Mouse (Mus musculus) CH12.LX (cell line): ENCODE data around the gene Pced1b. TPM values are rescaled to one million over a fixed set of nuclear protein-coding genes. Genes with fewer than 3 reads are reported as not detected.

ENCODE experiments used
- DNase-seq: peaks from one replicate; pipeline ENCODE4 v3.0.0-alpha.2; 2013; ENCODE audit errors: extremely low read depth
- H3K27ac ChIP-seq: 2 replicates; pipeline ENCODE4 v1.5.1; 2012; ENCODE audit warnings: low read depth, mild to moderate bottlenecking, control low read depth, moderate library complexity; ENCODE audit not compliant: insufficient read depth
- H3K27me3 ChIP-seq: replicated peaks from 2 replicates; pipeline ENCODE3; 2012; ENCODE audit warnings: inconsistent platforms
- H3K36me3 ChIP-seq, 2 experiments: replicated peaks in 1 of 2; 2 replicates each; pipeline versions ENCODE3 to v1.6.1; 2012; ENCODE audit warnings: inconsistent platforms in 1 of 2, low read length in 1 of 2, mild to moderate bottlenecking in 1 of 2, mixed read lengths in 1 of 2, moderate library complexity in 1 of 2; ENCODE audit not compliant: control insufficient read depth in 1 of 2, insufficient read depth in 1 of 2
- H3K4me1 ChIP-seq, 2 experiments: 2 replicates each; pipeline ENCODE4 v1.6.1; 2012; ENCODE audit warnings: inconsistent platforms in 1 of 2, moderate library complexity in 1 of 2; ENCODE audit not compliant: insufficient read depth in 2 of 2, control insufficient read depth in 1 of 2
- H3K4me2 ChIP-seq: 2 replicates; pipeline ENCODE4 v1.6.1; 2012; ENCODE audit warnings: low read depth, mild to moderate bottlenecking, control low read depth; ENCODE audit not compliant: poor library complexity, insufficient read depth, severe bottlenecking
- H3K4me3 ChIP-seq, 3 experiments: fragments of 150-350 bp in 1 of 3; sonication (generic) in 1 of 3; replicated peaks in 1 of 3; 2 replicates each; pipeline versions ENCODE3 to v1.5.1; 2011 to 2012; ENCODE audit warnings: low read depth in 2 of 3, low read length in 2 of 3, mild to moderate bottlenecking in 2 of 3, moderate library complexity in 2 of 3, control low read depth in 1 of 3, improper control_type of control experiment in 1 of 3, inconsistent platforms in 1 of 3, mixed read lengths in 1 of 3; ENCODE audit not compliant: poor library complexity in 1 of 3
- H3K79me2 ChIP-seq: replicated peaks from 2 replicates; pipeline ENCODE4 v1.6.1; 2012; ENCODE audit warnings: mild to moderate bottlenecking, moderate library complexity; ENCODE audit not compliant: control insufficient read depth, poor library complexity, insufficient read depth, severe bottlenecking; ENCODE audit errors: extremely low read depth
- H3K9ac ChIP-seq: 2 replicates; pipeline ENCODE4 v1.6.1; 2012; ENCODE audit warnings: low read depth, mild to moderate bottlenecking, control low read depth, moderate library complexity; ENCODE audit not compliant: insufficient read depth
- H3K9me3 ChIP-seq: replicated peaks from 2 replicates; pipeline ENCODE3; 2012; ENCODE audit warnings: low read length, inconsistent platforms, mixed read lengths
- BHLHE40 ChIP-seq: IDR thresholded peaks from 2 replicates; pipeline ENCODE4 v1.6.1; 2011; ENCODE audit warnings: mild to moderate bottlenecking, low read depth, low read length, improper control_type of control experiment
- CHD2 ChIP-seq: IDR thresholded peaks from 2 replicates; pipeline ENCODE4 v1.6.1; 2011; ENCODE audit warnings: low read length, improper control_type of control experiment
- EP300 ChIP-seq: IDR thresholded peaks from 2 replicates; pipeline ENCODE4 v1.6.1; 2011; ENCODE audit warnings: low read length, improper control_type of control experiment
- HCFC1 ChIP-seq: IDR thresholded peaks from 2 replicates; pipeline ENCODE4 v1.6.1; 2012; ENCODE audit warnings: low read depth, mild to moderate bottlenecking, inconsistent platforms, low read length, improper control_type of control experiment
- MAFK ChIP-seq: IDR thresholded peaks from 2 replicates; pipeline ENCODE4 v1.6.1; 2011; ENCODE audit warnings: low read length, improper control_type of control experiment; ENCODE audit not compliant: insufficient replicate concordance
- MAX ChIP-seq: IDR thresholded peaks from 2 replicates; pipeline ENCODE4 v1.6.1; 2011; ENCODE audit warnings: low read length, improper control_type of control experiment
- MAZ ChIP-seq: IDR thresholded peaks from 2 replicates; pipeline ENCODE4 v1.6.1; 2012; ENCODE audit warnings: low read depth, mild to moderate bottlenecking, inconsistent platforms, low read length, improper control_type of control experiment, moderate library complexity
- MYC ChIP-seq: IDR thresholded peaks from 2 replicates; pipeline ENCODE4 v1.6.1; 2011; ENCODE audit warnings: low read depth, mild to moderate bottlenecking, improper control_type of control experiment, low read length
- NELFE ChIP-seq: IDR thresholded peaks from 2 replicates; pipeline ENCODE4 v1.6.1; 2011; ENCODE audit warnings: low read depth, low read length, improper control_type of control experiment
- NRF1 ChIP-seq: IDR thresholded peaks from 2 replicates; pipeline ENCODE4 v1.6.1; 2014; ENCODE audit warnings: low read depth, mild to moderate bottlenecking, inconsistent platforms, low read length, improper control_type of control experiment, moderate library complexity
- POLR2AphosphoS2 ChIP-seq: IDR thresholded peaks from 2 replicates; pipeline ENCODE4 v1.6.1; 2011; ENCODE audit warnings: low read depth, low read length, improper control_type of control experiment
- SIN3A ChIP-seq: IDR thresholded peaks from 2 replicates; pipeline ENCODE4 v1.6.1; 2012; ENCODE audit warnings: low read length, improper control_type of control experiment, inconsistent platforms
- SMC3 ChIP-seq: IDR thresholded peaks from 2 replicates; pipeline ENCODE4 v1.6.1; 2011; ENCODE audit warnings: low read depth, low read length, improper control_type of control experiment
- TBP ChIP-seq: conservative IDR thresholded peaks from 2 replicates; pipeline ENCODE4 v1.6.1; 2011; ENCODE audit warnings: low read depth, low read length, improper control_type of control experiment
- TCF12 ChIP-seq: IDR thresholded peaks from 2 replicates; pipeline ENCODE4 v1.6.1; 2014; ENCODE audit warnings: low read depth, mild to moderate bottlenecking, inconsistent platforms, low read length, improper control_type of control experiment
- USF1 ChIP-seq: IDR thresholded peaks from 2 replicates; pipeline ENCODE4 v1.6.1; 2014; ENCODE audit warnings: low read depth, mild to moderate bottlenecking, inconsistent platforms, low read length, improper control_type of control experiment
- ZKSCAN1 ChIP-seq: IDR thresholded peaks from 2 replicates; pipeline ENCODE4 v1.6.1; 2012; ENCODE audit warnings: low read depth, inconsistent platforms, low read length, improper control_type of control experiment, borderline replicate concordance
- ZNF384 ChIP-seq: IDR thresholded peaks from 2 replicates; pipeline ENCODE4 v1.6.1; 2012; ENCODE audit warnings: low read depth, low read length, improper control_type of control experiment, inconsistent platforms
- dilution Hi-C: fragments of 300-500 bp; cut with MboI; formaldehyde crosslinking; loops from 2 replicates; pipeline ENCODE4 v1.14.3; 2020; ENCODE audit warnings: low sequenced_read_pairs; ENCODE audit not compliant: extremely low pct_unique_long_range_greater_than_20kb, extremely low pct_ligation_motif_present
- in situ Hi-C: fragments of 300-500 bp; cut with MboI; formaldehyde crosslinking; loops from 3 replicates; pipeline ENCODE4 v1.14.3; 2019; ENCODE audit warnings: low sequenced_read_pairs, low pct_ligation_motif_present, low pct_unique_long_range_greater_than_20kb, mixed read lengths
- polyA plus RNA-seq: library from polyadenylated mRNA; unstranded; fragments of >175 nt; gene quantifications from 2 replicates; pipeline ENCODE4 v1.2.1, GENCODE M21; 2012; ENCODE audit warnings: low read depth; ENCODE audit not compliant: insufficient read length
- total RNA-seq, 2 experiments: library from RNA; depleted of rRNA; stranded (reverse); fragments of 300-350 nt in 1 of 2; fragments of >200 nt in 1 of 2; gene quantifications; 2 replicates each; pipeline ENCODE4 v1.2.3; 2012 to 2014

The Pced1b gene
- total and polyA plus RNA-seq, 3 experiments, result 12.3 to 44.2 (median 21.1) TPM

GRCm38 (mm10) chr15:97245392-97245791, 1.5 kb upstream of the Pced1b start:
- in situ Hi-C loops, result loop anchor here (10.0 kb wide), 2 partner anchors 249 to 329 kb away; no protein-coding TSS in a partner anchor
- Histone ChIP-seq H3K79me2 (no peaks in the 10 kb centered on the region), H3K27ac (no peak overlapping the region), H3K4me1 (peaks cover 4 to 33% of the 10 kb centered on the region in 2 experiments; a peak in 3 of 4 replicates), H3K9ac (no peak overlapping the region), H3K36me3 (peaks cover 2 to 18% of the 10 kb centered on the region in 2 experiments), H3K9me3 (no peaks in the 10 kb centered on the region), H3K27me3 (peaks cover 15% of the 10 kb centered on the region), H3K4me3 (peak overlapping the region in 2 of 3 experiments; percentile 15 to 47), H3K4me2 (no peak overlapping the region)
- TF ChIP-seq SIN3A (no peak), USF1 (no peak), BHLHE40 (no peak), HCFC1 (no peak), NELFE (no peak), POLR2AphosphoS2 (no peak), TBP (no peak), MAX (no peak), TCF12 (no peak), MYC (no peak), SMC3 (no peak), EP300 (no peak), ZKSCAN1 (no peak), NRF1 (no peak), ZNF384 (no peak), MAFK (no peak), CHD2 (no peak)
- dilution Hi-C loops, result no loop called here
- no peak for DNase-seq

- in situ Hi-C loops (loop anchor here (10.0 kb wide), 2 partner anchors 249 to 329 kb away; no protein-coding TSS in a partner anchor), dilution Hi-C loops (no loop called here)
- TF ChIP-seq MAX (no peak), MAZ (no peak)
- peaks cover 15% of the 10 kb centered on the region for H3K27me3 ChIP-seq
- peak overlapping the region; percentile 99; the same call in 1 of the 2 replicates for H3K9ac ChIP-seq
- peaks cover 1 to 15% of the 10 kb centered on the region in 2 experiments for H3K36me3 ChIP-seq
- H3K79me2 ChIP-seq, result no peaks in the 10 kb centered on the region; the same call in 1 of the 2 replicates
- no peak overlapping the region for H3K27ac ChIP-seq
- H3K9me3 ChIP-seq, result no peaks in the 10 kb centered on the region
- peak overlapping the region; percentile 53 to 81 (median 70) for H3K4me3 ChIP-seq
- no peak for DNase-seq
- peak overlapping the region; percentile 86; the same call in 1 of the 2 replicates for H3K4me2 ChIP-seq
- H3K4me1 ChIP-seq, result peaks cover 6 to 41% of the 10 kb centered on the region in 2 experiments; a peak in 3 of 4 replicates
Measured at GRCm38 (mm10) chr15:97246256-97246655, 651 bp upstream of the Pced1b start.
